Mouse (Mus musculus) Patski (cell line): ENCODE data around the gene Klc1. TPM values are rescaled to one million over a fixed set of nuclear protein-coding genes. Genes with fewer than 3 reads are reported as not detected.

Source experiments
- ATAC-seq: fragments of 100-300 bp; one replicate; pipeline ENCODE4 v1.8.0; 2021
- CTCF ChIA-PET: fragments of 350-600 bp; sonication (Branson Sonifier 250); formaldehyde crosslinking; loops from one replicate; lab custom pipeline; 2022; ENCODE audit warnings: inconsistent platforms; lab: Charles Lee
- POLR2A ChIA-PET: fragments of 350-600 bp; sonication (Branson Sonifier 250); formaldehyde crosslinking; loops from one replicate; lab custom pipeline; 2022; ENCODE audit warnings: antibody characterized with exemption, inconsistent platforms; lab: Charles Lee
- DNase-seq: peaks from one replicate; pipeline ENCODE4 v3.0.0-alpha.2; 2011; ENCODE audit warnings: low read depth, low spot score
- H3K27me3 ChIP-seq: fragments of 371-371 bp; one replicate; pipeline ENCODE4 v1.5.1; 2021
- CTCF ChIP-seq: fragments of 100-300 bp; IDR thresholded peaks from one replicate; pipeline ENCODE4 v1.5.1; 2021
- in situ Hi-C: fragments of 300-500 bp; cut with MboI; formaldehyde crosslinking; loops from 3 replicates; pipeline ENCODE4 v1.11.1; 2018; ENCODE audit warnings: low pct_unique_long_range_greater_than_20kb, mixed read lengths
- polyA plus RNA-seq: library from polyadenylated mRNA; unstranded; gene quantifications from one replicate; pipeline ENCODE4 v1.2.3, GENCODE M21; 2021

The Klc1 gene
- polyA plus RNA-seq, 1 experiment from 2014 or later = 110 TPM

DNA sequence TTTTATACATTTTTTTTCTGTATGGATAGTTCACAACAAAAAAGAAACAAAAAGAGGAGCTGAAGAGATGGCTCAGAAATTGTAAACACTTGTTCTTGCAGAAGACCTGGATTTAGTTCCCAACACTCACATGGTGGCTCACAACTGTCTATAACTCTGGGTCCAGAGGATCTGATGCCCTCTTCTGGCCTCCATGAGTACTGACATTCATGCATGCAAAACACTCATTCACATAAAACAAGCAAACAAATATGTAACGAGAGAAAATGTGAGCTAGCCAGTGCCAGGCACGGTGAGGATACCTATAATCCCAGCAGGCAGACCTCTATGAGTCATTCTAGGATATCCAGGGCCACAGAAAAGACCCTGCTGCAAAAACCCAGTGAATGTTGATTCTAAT is 92.6 kb downstream of the Klc1 start:
- H3K27me3 ChIP-seq = no peaks in the 10 kb centered on the region
- DNase-seq (no peak), ATAC-seq (no peak)
- in situ Hi-C loops = no loop called here
- peak; percentile 55 for TF ChIP-seq CTCF
- CTCF ChIA-PET = interaction anchor here (0.7 to 0.9 kb wide), 2 partner anchors 10 to 33 kb away, joined by 3 to 4 read pairs; no protein-coding TSS in a partner anchor
- POLR2A ChIA-PET = no interaction called here

DNA sequence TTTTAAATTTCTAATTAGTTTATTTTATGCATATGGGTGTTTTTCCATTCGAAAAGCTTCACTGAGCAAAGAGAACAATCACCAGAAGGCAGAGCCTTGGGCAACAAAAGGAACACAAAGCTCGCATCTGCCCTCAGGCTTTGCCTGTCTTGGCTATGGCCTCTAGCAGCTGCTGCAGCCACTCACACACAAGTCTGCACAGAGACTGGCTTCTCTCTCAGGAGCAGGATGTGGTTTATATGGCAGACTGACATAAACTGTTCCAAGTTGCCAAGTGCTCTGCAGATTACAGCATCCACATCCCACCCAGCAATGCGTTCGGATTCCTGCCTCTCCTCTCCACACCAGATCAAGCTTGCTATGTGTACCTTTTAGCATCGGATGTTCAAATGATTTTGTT is 93.1 kb downstream of the Klc1 start:
- DNase-seq (no peak), ATAC-seq (no peak)
- no peak for TF ChIP-seq CTCF
- ChIA-PET POLR2A (no interaction called here), CTCF (interaction anchor here (0.7 to 0.9 kb wide), 2 partner anchors 10 to 33 kb away, joined by 3 to 4 read pairs; no protein-coding TSS in a partner anchor)
- in situ Hi-C loops = no loop called here
- H3K27me3 ChIP-seq = no peaks in the 10 kb centered on the region

DNA sequence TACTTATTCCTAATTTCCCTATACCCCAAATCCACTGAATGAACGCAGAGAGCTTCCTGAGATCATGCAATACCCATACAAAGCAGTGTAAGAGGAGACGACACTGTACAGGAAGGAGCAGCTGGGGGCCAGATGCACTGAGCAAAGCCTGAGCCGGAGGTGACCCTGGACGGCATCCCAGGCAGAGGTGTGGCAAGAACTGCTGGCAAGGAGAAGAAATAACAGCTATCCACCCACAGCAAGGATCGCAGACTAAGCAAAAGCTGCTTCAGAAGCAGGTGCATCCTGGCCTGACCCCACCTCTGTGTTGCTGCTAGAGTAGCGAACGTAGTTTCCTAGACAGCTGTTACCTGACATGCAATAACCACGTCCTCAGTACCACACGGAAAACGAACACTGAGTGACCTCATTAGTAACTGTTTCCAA is 94.4 kb downstream of the Klc1 start:
- DNase-seq (no peak), ATAC-seq (no peak)
- in situ Hi-C loops = no loop called here
- H3K27me3 ChIP-seq = no peaks in the 10 kb centered on the region
- POLR2A ChIA-PET = no interaction called here
- no peak for TF ChIP-seq CTCF
- CTCF ChIA-PET = interaction anchor here (0.9 to 1.2 kb wide), 2 partner anchors 8 to 71 kb away, joined by 3 read pairs; no protein-coding TSS in a partner anchor

DNA sequence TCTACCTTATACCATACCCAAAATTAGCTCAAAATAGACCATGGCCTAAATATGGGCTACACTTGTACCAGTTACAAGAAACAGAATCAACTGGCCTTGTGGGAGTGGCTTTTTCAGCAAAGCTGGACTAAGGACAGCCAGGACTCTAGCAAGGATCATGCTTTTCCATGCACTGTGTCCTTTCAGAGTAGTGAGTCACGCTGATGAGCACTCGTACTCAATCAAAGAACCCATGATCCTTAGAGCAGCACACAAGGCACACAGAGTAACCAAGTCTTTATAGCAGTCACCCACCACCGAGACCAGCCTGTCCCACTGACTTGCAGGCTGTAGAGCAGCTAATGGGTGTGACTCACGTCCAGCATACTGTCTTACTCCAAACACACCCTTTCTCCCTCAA is 94.9 kb downstream of the Klc1 start:
- no peak for DNase-seq
- ChIA-PET CTCF (interaction anchor here (1.1 to 1.2 kb wide), 2 partner anchors 26 to 71 kb away, joined by 3 read pairs; no protein-coding TSS in a partner anchor), POLR2A (no interaction called here)
- in situ Hi-C loops = no loop called here
- no peak for ATAC-seq
- H3K27me3 ChIP-seq = no peaks in the 10 kb centered on the region
- TF ChIP-seq CTCF = no peak

DNA sequence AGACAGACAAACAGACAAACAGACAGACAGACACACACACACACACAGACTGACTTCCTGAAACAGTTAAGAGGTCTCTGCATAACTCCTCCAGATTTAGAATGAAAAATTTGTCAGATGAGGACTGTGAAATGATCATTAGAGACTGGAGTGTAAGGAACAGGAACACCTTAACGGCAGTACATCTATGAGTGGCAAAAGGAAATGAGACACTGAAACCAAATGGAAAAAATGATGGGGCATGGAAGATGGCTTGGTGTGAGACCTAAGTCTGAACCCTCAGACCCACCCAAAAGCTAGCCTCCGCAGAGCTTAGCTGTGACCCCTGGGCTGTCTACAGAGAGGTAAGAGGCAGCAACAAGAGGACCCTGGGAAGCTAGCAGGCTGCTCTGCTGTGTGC is 96.8 kb downstream of the Klc1 start:
- POLR2A ChIA-PET = no interaction called here
- in situ Hi-C loops = no loop called here
- ATAC-seq (no peak), DNase-seq (no peak)
- no peak for TF ChIP-seq CTCF
- no peaks in the 10 kb centered on the region for H3K27me3 ChIP-seq
- CTCF ChIA-PET = no interaction called here

Other genes starting within 250 kb of the Klc1 start
- 251 TPM for gene Eif5, start 220.8 kb upstream of the Klc1 start, polyA plus RNA-seq
- gene Mark3, start 184.3 kb upstream of the Klc1 start, polyA plus RNA-seq = 85.4 TPM
- gene Ckb, start 86.5 kb upstream of the Klc1 start, polyA plus RNA-seq = 69.4 TPM
- 12.9 TPM for gene Trmt61a, start 80.7 kb upstream of the Klc1 start, polyA plus RNA-seq
- 40.1 TPM for gene Bag5, start 45.6 kb upstream of the Klc1 start, polyA plus RNA-seq
- 36.7 TPM for gene Apopt1, start 45.6 kb upstream of the Klc1 start, polyA plus RNA-seq
- 4.1 TPM for gene Xrcc3, start 55.0 kb downstream of the Klc1 start, polyA plus RNA-seq
- gene Zfyve21, start 55.3 kb downstream of the Klc1 start, polyA plus RNA-seq = 42.1 TPM
- gene Ppp1r13b, start 149.3 kb downstream of the Klc1 start, polyA plus RNA-seq = 6.9 TPM
- gene Atp5mpl, start 208.1 kb downstream of the Klc1 start, polyA plus RNA-seq = 472 TPM
- 0.21 TPM for gene Tdrd9, start 212.7 kb downstream of the Klc1 start, polyA plus RNA-seq
- gene Rd3l, start 222.5 kb downstream of the Klc1 start, polyA plus RNA-seq = not detected